Mouse (Mus musculus) gastrocnemius, adult 8-10 months (tissue): ENCODE measurements at regions not wholly inside any gene's neighbourhood (a gene's known extent, or its start where the extent isn't known, plus 50 kb on each side); places are given as distances from the start of the nearest gene placed in this dataset.
A peak's percentile ranks its signal among the peaks of the same experiment; 100 is the strongest.

Experiments used
- DNase-seq, 2 experiments: peaks; one replicate each; pipeline ENCODE4 v3.0.0; 2022; ENCODE audit warnings: low spot score in 2 of 2

- DNase-seq: peak; percentile 18 to 34
These were observed 419.0 kb upstream of the Kazn start for GRCm38 (mm10) chr4:142658156-142658555.

- DNase-seq: no peak
These were observed 401.9 kb upstream of the Kazn start for GRCm38 (mm10) chr4:142641069-142641468.

- no peak for DNase-seq
These were observed 400.1 kb upstream of the Kazn start for GRCm38 (mm10) chr4:142639340-142639733.

- DNase-seq: no peak
These were observed 399.6 kb upstream of the Kazn start for GRCm38 (mm10) chr4:142638733-142639339.

GRCm38 (mm10) chr4:142638057-142638456, 398.9 kb upstream of the Kazn start:
- no peak for DNase-seq

GRCm38 (mm10) chr4:142634398-142634797, 395.2 kb upstream of the Kazn start:
- no peak for DNase-seq

GRCm38 (mm10) chr4:142633667-142634350, 394.6 kb upstream of the Kazn start:
- DNase-seq: no peak

- DNase-seq: no peak
These were observed 387.4 kb upstream of the Kazn start for GRCm38 (mm10) chr4:142626503-142627194.

GRCm38 (mm10) chr4:142625456-142625855, 386.3 kb upstream of the Kazn start:
- DNase-seq: no peak

GRCm38 (mm10) chr4:142622151-142622861, 383.1 kb upstream of the Kazn start:
- no peak for DNase-seq

GRCm38 (mm10) chr4:142619396-142619795, 380.2 kb upstream of the Kazn start:
- DNase-seq: no peak

- DNase-seq: no peak
These were observed 379.6 kb upstream of the Kazn start for GRCm38 (mm10) chr4:142618770-142619169.

- no peak for DNase-seq
These were observed 378.5 kb upstream of the Kazn start for GRCm38 (mm10) chr4:142617676-142618075.

GRCm38 (mm10) chr4:142616901-142617300, 377.7 kb upstream of the Kazn start:
- DNase-seq: no peak

- DNase-seq: no peak
These were observed 365.9 kb upstream of the Kazn start for GRCm38 (mm10) chr4:142605098-142605497.

GRCm38 (mm10) chr4:142597214-142597613, 358.0 kb upstream of the Kazn start:
- no peak for DNase-seq

GRCm38 (mm10) chr4:142589084-142589741, 350.0 kb upstream of the Kazn start:
- DNase-seq: no peak

GRCm38 (mm10) chr4:142588418-142589083, 349.4 kb upstream of the Kazn start:
- no peak for DNase-seq

- DNase-seq: no peak
These were observed 348.3 kb upstream of the Kazn start for GRCm38 (mm10) chr4:142587345-142588035.

- DNase-seq: no peak
These were observed 339.3 kb upstream of the Kazn start for GRCm38 (mm10) chr4:142578536-142578935.
